Mouse (Mus musculus): ENCODE data around the gene Crtc3. TPM values are rescaled to one million over a fixed set of nuclear protein-coding genes. Genes with fewer than 3 reads are reported as not detected.

Crtc3 gene
- total RNA-seq, 2 experiments from 2014 or later = 18.3 to 22.2 TPM

DNA sequence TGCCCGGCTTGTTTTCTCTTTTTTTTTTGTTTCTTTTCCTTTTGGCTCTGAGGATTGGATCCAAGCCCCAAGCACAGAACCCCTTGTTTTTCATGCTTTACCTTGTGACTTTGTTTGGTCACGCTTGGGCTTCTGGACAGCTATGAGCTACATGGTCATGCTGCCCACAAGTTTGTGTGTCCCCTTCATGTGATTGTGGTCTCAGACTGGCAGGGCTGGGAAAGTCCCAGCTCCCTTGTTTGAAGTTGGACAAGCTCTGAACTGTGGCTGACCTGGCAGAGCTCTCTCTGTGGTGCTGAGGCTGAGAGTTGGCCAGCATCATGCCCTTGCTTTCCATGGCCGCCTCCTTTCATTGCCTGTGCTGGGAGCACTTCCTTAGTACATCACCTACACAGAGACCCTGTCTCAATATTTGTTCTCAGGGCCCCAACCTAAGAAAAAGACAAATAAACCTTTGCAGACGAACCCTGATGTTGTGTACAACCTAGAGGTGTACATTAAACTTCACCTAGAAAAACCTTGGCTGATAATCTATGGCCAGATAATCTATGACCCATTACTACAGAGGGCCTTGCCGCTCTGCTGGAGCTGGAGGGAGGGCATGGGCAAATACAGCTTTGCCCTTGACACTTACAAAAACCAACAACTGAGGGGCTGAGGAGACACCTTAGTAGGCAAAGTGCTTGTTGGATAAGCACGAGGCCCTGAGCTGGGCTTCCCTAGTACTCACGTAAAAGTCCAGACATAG is 140.0 kb downstream of the Crtc3 start:
- no peak for DNase-seq

GRCm38 (mm10) chr7:80542139-80542831 is 146.4 kb downstream of the Crtc3 start:
- no peak for DNase-seq

DNA sequence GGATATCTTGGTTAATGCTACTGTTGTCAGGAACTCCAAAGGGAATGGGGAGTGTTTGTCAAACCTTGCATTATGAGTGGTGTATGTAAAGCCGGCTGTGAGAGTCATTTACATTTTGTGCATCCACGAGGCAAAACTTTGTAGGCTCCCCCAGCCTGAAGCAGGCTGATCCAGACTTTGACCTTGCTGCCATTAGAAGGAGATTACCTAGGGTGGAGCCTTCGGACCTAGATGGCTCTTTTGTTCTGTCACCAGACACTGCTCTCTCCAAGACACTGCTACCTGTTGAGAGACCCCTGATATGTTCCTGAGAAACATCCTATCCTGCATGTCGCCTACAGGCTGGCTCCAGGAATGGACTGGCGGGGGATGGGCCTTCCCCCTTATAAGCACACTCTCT is 149.1 kb downstream of the Crtc3 start:
- DNase-seq = no peak

Other genes with a start within 250 kb of the Crtc3 start
- gene Blm, start 153.8 kb downstream of the Crtc3 start, total RNA-seq (2021) = 1 to 10 TPM; 2.0 to 4.7 TPM
- gene Iqgap1, start 137.1 kb upstream of the Crtc3 start, total RNA-seq (2021) = 10 to 100 TPM; 19.5 to 23.9 TPM
- gene Zscan2, start 172.0 kb upstream of the Crtc3 start, total RNA-seq (2021) = 10 to 100 TPM; 12.9 to 13.2 TPM
- gene Wdr73, start 212.4 kb upstream of the Crtc3 start, total RNA-seq (2021) = 10 to 100 TPM; 24.5 to 28.7 TPM
- gene Nmb, start 216.2 kb upstream of the Crtc3 start, total RNA-seq (2021) = 10 to 100 TPM in 1 of 2 experiments, 1 to 10 TPM in 1; 9.9 to 11.0 TPM

All from layer of hippocampus, postnatal 36 days (tissue).